Mouse (Mus musculus): Measurements from ENCODE around the gene Gas6.

- TF ChIP-seq CTCF (IDR thresholded peaks at IDR 0.05; ENCODE audit: low read depth, low read length) (no peak), GATA1 (IDR thresholded peaks at IDR 0.05; ENCODE audit: borderline replicate concordance, low read length) (no peak)
Measured at GRCm38 (mm10) chr8:13521392-13521791, 27.1 kb upstream of the Gas6 start.

Measured in G1E (cell line).